Mouse (Mus musculus): Measurements from ENCODE around the gene Syk. TPM values are rescaled to one million over a fixed set of nuclear protein-coding genes. Genes with fewer than 3 reads are reported as not detected.

The Syk gene
- total RNA-seq, 1 experiment from 2014 or later = 83.0 TPM

- ATAC-seq (replicated peaks; ENCODE audit: low read depth, poor library complexity, severe bottlenecking) = no peak
Observed at GRCm38 (mm10) chr13:52682107-52682506, 99.1 kb downstream of the Syk start.

- ATAC-seq (replicated peaks; ENCODE audit: low read depth, poor library complexity, severe bottlenecking) = peak; percentile 72; the same call in 1 of the 2 replicates
Observed at GRCm38 (mm10) chr13:52690425-52690824, 107.5 kb downstream of the Syk start.

- ATAC-seq (replicated peaks; ENCODE audit: low read depth, poor library complexity, severe bottlenecking) = no peak
Observed at GRCm38 (mm10) chr13:52692311-52692710, 109.3 kb downstream of the Syk start.

GRCm38 (mm10) chr13:52694857-52695256 is 111.9 kb downstream of the Syk start:
- 0 out of 2 replicates have a peak, but pooled peaks have one; percentile 24 for ATAC-seq (replicated peaks; ENCODE audit: low read depth, poor library complexity, severe bottlenecking)

Other genes with a start within 250 kb of the Syk start
- 1.5 and 2.0 TPM in 2 replicates for gene Diras2, start 51.9 kb upstream of the Syk start, total RNA-seq (2017)